Mouse (Mus musculus): ENCODE results near the gene Dlg2. TPM values are rescaled to one million over a fixed set of nuclear protein-coding genes. Genes with fewer than 3 reads are reported as not detected.

Gene Dlg2
- polyA plus RNA-seq, 1 experiment, result 1.7 TPM

GRCm38 (mm10) chr7:92327343-92327896 is 1850.9 kb downstream of the Dlg2 start:
- Histone ChIP-seq H3K27ac (ENCODE audit: insufficient read depth, low read length) (no peak overlapping the region), H3K4me3 (ENCODE audit: extremely low read depth, insufficient read depth, insufficient read length) (no peak overlapping the region), H3K36me3 (ENCODE audit: control insufficient read depth, insufficient read depth, low read length) (no peaks in the 10 kb centered on the region), H3K27me3 (ENCODE audit: control insufficient read depth, insufficient read depth, low read length) (no peaks in the 10 kb centered on the region), H3K4me1 (ENCODE audit: control insufficient read depth, insufficient read depth, insufficient read length) (no peaks in the 10 kb centered on the region)
- WGBS, result 56% methylated on average over 2 of the region's 2 CpGs
- DNase-seq (ENCODE audit: low read depth in 1 of 2, low spot score in 2 of 2), result no peak
- no peak for TF ChIP-seq CTCF (IDR thresholded peaks at IDR 0.05; ENCODE audit: extremely low read depth, insufficient read depth, insufficient read length, insufficient replicate concordance)
- no peak for TF ChIP-seq POLR2A (IDR thresholded peaks at IDR 0.05; ENCODE audit: low read depth, low read length)

- TF ChIP-seq POLR2A (IDR thresholded peaks at IDR 0.05; ENCODE audit: low read depth, low read length), result no peak
- TF ChIP-seq CTCF (IDR thresholded peaks at IDR 0.05; ENCODE audit: extremely low read depth, insufficient read depth, insufficient read length, insufficient replicate concordance), result no peak
- H3K27me3 ChIP-seq (ENCODE audit: control insufficient read depth, insufficient read depth, low read length), result no peaks in the 10 kb centered on the region
- no peaks in the 10 kb centered on the region for H3K4me1 ChIP-seq (ENCODE audit: control insufficient read depth, insufficient read depth, insufficient read length)
- 82% methylated on average over 5 of the region's 5 CpGs for WGBS
- no peaks in the 10 kb centered on the region for H3K36me3 ChIP-seq (ENCODE audit: control insufficient read depth, insufficient read depth, low read length)
- H3K27ac ChIP-seq (ENCODE audit: insufficient read depth, low read length), result no peak overlapping the region
- DNase-seq (ENCODE audit: low read depth in 1 of 2, low spot score in 2 of 2), result no peak
- H3K4me3 ChIP-seq (ENCODE audit: extremely low read depth, insufficient read depth, insufficient read length), result no peak overlapping the region
Measured at GRCm38 (mm10) chr7:92333220-92333898, 1856.9 kb downstream of the Dlg2 start.

- DNase-seq (ENCODE audit: low read depth in 1 of 2, low spot score in 2 of 2), result no peak
- no peaks in the 10 kb centered on the region for H3K36me3 ChIP-seq (ENCODE audit: control insufficient read depth, insufficient read depth, low read length)
- 51% methylated on average over 3 of the region's 3 CpGs for WGBS
- H3K27me3 ChIP-seq (ENCODE audit: control insufficient read depth, insufficient read depth, low read length), result no peaks in the 10 kb centered on the region
- H3K27ac ChIP-seq (ENCODE audit: insufficient read depth, low read length), result no peak overlapping the region
- no peak overlapping the region for H3K4me3 ChIP-seq (ENCODE audit: extremely low read depth, insufficient read depth, insufficient read length)
- no peaks in the 10 kb centered on the region for H3K4me1 ChIP-seq (ENCODE audit: control insufficient read depth, insufficient read depth, insufficient read length)
- TF ChIP-seq CTCF (IDR thresholded peaks at IDR 0.05; ENCODE audit: extremely low read depth, insufficient read depth, insufficient read length, insufficient replicate concordance) (no peak), POLR2A (IDR thresholded peaks at IDR 0.05; ENCODE audit: low read depth, low read length) (no peak)
Measured at GRCm38 (mm10) chr7:92356542-92356941, 1880.1 kb downstream of the Dlg2 start.

GRCm38 (mm10) chr7:92363386-92363785 is 1886.9 kb downstream of the Dlg2 start:
- TF ChIP-seq CTCF (IDR thresholded peaks at IDR 0.05; ENCODE audit: extremely low read depth, insufficient read depth, insufficient read length, insufficient replicate concordance), result no peak
- TF ChIP-seq POLR2A (IDR thresholded peaks at IDR 0.05; ENCODE audit: low read depth, low read length), result no peak
- no peak for DNase-seq (ENCODE audit: low read depth in 1 of 2, low spot score in 2 of 2)
- no peaks in the 10 kb centered on the region for H3K36me3 ChIP-seq (ENCODE audit: control insufficient read depth, insufficient read depth, low read length)
- 81% methylated on average over 3 of the region's 3 CpGs for WGBS
- no peaks in the 10 kb centered on the region for H3K4me1 ChIP-seq (ENCODE audit: control insufficient read depth, insufficient read depth, insufficient read length)
- no peak overlapping the region for H3K27ac ChIP-seq (ENCODE audit: insufficient read depth, low read length)
- H3K27me3 ChIP-seq (ENCODE audit: control insufficient read depth, insufficient read depth, low read length), result no peaks in the 10 kb centered on the region
- H3K4me3 ChIP-seq (ENCODE audit: extremely low read depth, insufficient read depth, insufficient read length), result no peak overlapping the region

- Histone ChIP-seq H3K4me3 (ENCODE audit: extremely low read depth, insufficient read depth, insufficient read length) (no peak overlapping the region), H3K4me1 (ENCODE audit: control insufficient read depth, insufficient read depth, insufficient read length) (no peaks in the 10 kb centered on the region), H3K36me3 (ENCODE audit: control insufficient read depth, insufficient read depth, low read length) (no peaks in the 10 kb centered on the region), H3K27ac (ENCODE audit: insufficient read depth, low read length) (no peak overlapping the region), H3K27me3 (ENCODE audit: control insufficient read depth, insufficient read depth, low read length) (no peaks in the 10 kb centered on the region)
- no peak for DNase-seq (ENCODE audit: low read depth in 1 of 2, low spot score in 2 of 2)
- no peak for TF ChIP-seq CTCF (IDR thresholded peaks at IDR 0.05; ENCODE audit: extremely low read depth, insufficient read depth, insufficient read length, insufficient replicate concordance)
- TF ChIP-seq POLR2A (IDR thresholded peaks at IDR 0.05; ENCODE audit: low read depth, low read length), result no peak
- WGBS, result 95% methylated on average over 4 of the region's 4 CpGs
Measured at GRCm38 (mm10) chr7:92363800-92364199, 1887.3 kb downstream of the Dlg2 start.

GRCm38 (mm10) chr7:92367111-92367510 is 1890.6 kb downstream of the Dlg2 start:
- H3K27me3 ChIP-seq (ENCODE audit: control insufficient read depth, insufficient read depth, low read length), result no peaks in the 10 kb centered on the region
- 92% methylated on average over 1 of the region's 1 CpGs for WGBS
- H3K4me3 ChIP-seq (ENCODE audit: extremely low read depth, insufficient read depth, insufficient read length), result no peak overlapping the region
- no peak for DNase-seq (ENCODE audit: low read depth in 1 of 2, low spot score in 2 of 2)
- no peak overlapping the region for H3K27ac ChIP-seq (ENCODE audit: insufficient read depth, low read length)
- no peaks in the 10 kb centered on the region for H3K36me3 ChIP-seq (ENCODE audit: control insufficient read depth, insufficient read depth, low read length)
- TF ChIP-seq CTCF (IDR thresholded peaks at IDR 0.05; ENCODE audit: extremely low read depth, insufficient read depth, insufficient read length, insufficient replicate concordance), result no peak
- no peak for TF ChIP-seq POLR2A (IDR thresholded peaks at IDR 0.05; ENCODE audit: low read depth, low read length)
- H3K4me1 ChIP-seq (ENCODE audit: control insufficient read depth, insufficient read depth, insufficient read length), result no peaks in the 10 kb centered on the region

- no peak for TF ChIP-seq CTCF (IDR thresholded peaks at IDR 0.05; ENCODE audit: extremely low read depth, insufficient read depth, insufficient read length, insufficient replicate concordance)
- TF ChIP-seq POLR2A (IDR thresholded peaks at IDR 0.05; ENCODE audit: low read depth, low read length), result no peak
Measured at GRCm38 (mm10) chr7:92370521-92370920, 1894.0 kb downstream of the Dlg2 start.

More at GRCm38 (mm10) chr7:92370521-92370920, 1894.0 kb downstream of the Dlg2 start:
- Histone ChIP-seq H3K4me1 (ENCODE audit: control insufficient read depth, insufficient read depth, insufficient read length) (no peaks in the 10 kb centered on the region), H3K36me3 (ENCODE audit: control insufficient read depth, insufficient read depth, low read length) (no peaks in the 10 kb centered on the region), H3K27me3 (ENCODE audit: control insufficient read depth, insufficient read depth, low read length) (no peaks in the 10 kb centered on the region), H3K27ac (ENCODE audit: insufficient read depth, low read length) (no peak overlapping the region), H3K4me3 (ENCODE audit: extremely low read depth, insufficient read depth, insufficient read length) (no peak overlapping the region)
- DNase-seq (ENCODE audit: low read depth in 1 of 2, low spot score in 2 of 2), result no peak
